Mouse (Mus musculus) heart, embryonic 14.5 days (tissue): ENCODE data around the gene Sema7a. TPM values are rescaled to one million over a fixed set of nuclear protein-coding genes. Genes with fewer than 3 reads are reported as not detected.

Experiments
- ATAC-seq: fragments of 200-750 bp; cut with Nextera tagmentation; 2 replicates; pipeline ENCODE4 v1.8.0; 2017; ENCODE audit warnings: low read depth, moderate TSS enrichment; ENCODE audit not compliant: insufficient number of reproducible peaks, insufficient read depth, low FRiP score
- H3K27ac ChIP-seq, 2 experiments: fragments of 200-500 bp in 1 of 2; fragments of 300-500 bp in 1 of 2; sonication (generic) in 1 of 2; replicated peaks in 1 of 2; 2 replicates each; pipeline ENCODE4 v1.5.1; 2012 to 2014; ENCODE audit warnings: low read depth in 2 of 2, low read length in 2 of 2, control low read depth in 1 of 2, mild to moderate bottlenecking in 1 of 2, mixed read lengths in 1 of 2; ENCODE audit not compliant: control insufficient read depth in 1 of 2, insufficient read depth in 1 of 2
- H3K27me3 ChIP-seq: fragments of 300-500 bp; sonication (generic); 2 replicates; pipeline ENCODE4 v1.6.1; 2014; ENCODE audit warnings: mild to moderate bottlenecking, low read length, control low read depth; ENCODE audit not compliant: control insufficient read depth, insufficient read depth
- H3K36me3 ChIP-seq: fragments of 300-500 bp; sonication (generic); 2 replicates; pipeline ENCODE4 v1.6.1; 2014; ENCODE audit warnings: mild to moderate bottlenecking, control low read depth, low read length, mixed read lengths; ENCODE audit not compliant: control insufficient read depth, insufficient read depth
- H3K4me1 ChIP-seq, 2 experiments: fragments of 200-500 bp in 1 of 2; fragments of 300-500 bp in 1 of 2; sonication (generic) in 1 of 2; 2 replicates each; pipeline ENCODE4 v1.6.1; 2012 to 2014; ENCODE audit warnings: low read length in 2 of 2, control low read depth in 1 of 2, mixed read lengths in 1 of 2; ENCODE audit not compliant: control insufficient read depth in 2 of 2, insufficient read depth in 2 of 2
- H3K4me2 ChIP-seq: fragments of 300-500 bp; sonication (generic); 2 replicates; pipeline ENCODE4 v1.6.1; 2014; ENCODE audit warnings: mild to moderate bottlenecking, low read length
- H3K4me3 ChIP-seq, 2 experiments: fragments of 200-500 bp in 1 of 2; fragments of 300-500 bp in 1 of 2; sonication (generic) in 1 of 2; 2 replicates each; pipeline ENCODE4 v1.5.1; 2012 to 2014; ENCODE audit warnings: low read length in 2 of 2, mild to moderate bottlenecking in 2 of 2, control low read depth in 1 of 2, low read depth in 1 of 2, moderate library complexity in 1 of 2; ENCODE audit not compliant: control insufficient read depth in 1 of 2, insufficient read depth in 1 of 2
- H3K9ac ChIP-seq: fragments of 300-500 bp; sonication (generic); 2 replicates; pipeline ENCODE4 v1.6.1; 2014; ENCODE audit warnings: mild to moderate bottlenecking, low read length
- H3K9me3 ChIP-seq: fragments of 300-500 bp; sonication (generic); 2 replicates; pipeline ENCODE4 v1.6.1; 2016; ENCODE audit warnings: low read length, control low read depth; ENCODE audit not compliant: control insufficient read depth
- whole genome bisulfite sequencing: fragments of 180-500 bp; shearing (Covaris S2); extraction: QIAGEN DNeasy Blood & Tissue Kit; methylation state at CpG from one replicate; pipeline ENCODE4 v1.1.7; 2014; 5-methylcytosine and 5-hydroxymethylcytosine counted together
- polyA plus RNA-seq: library from polyadenylated mRNA; unstranded; fragments of >200 nt; fragmentation: Nextera tagmentation; extraction: Ambion mirVana; gene quantifications from 2 replicates; pipeline ENCODE4 v1.2.1, GENCODE M21; 2014

Gene Sema7a
- polyA plus RNA-seq, 1 experiment from 2014 or later, result 0.70 TPM

DNA sequence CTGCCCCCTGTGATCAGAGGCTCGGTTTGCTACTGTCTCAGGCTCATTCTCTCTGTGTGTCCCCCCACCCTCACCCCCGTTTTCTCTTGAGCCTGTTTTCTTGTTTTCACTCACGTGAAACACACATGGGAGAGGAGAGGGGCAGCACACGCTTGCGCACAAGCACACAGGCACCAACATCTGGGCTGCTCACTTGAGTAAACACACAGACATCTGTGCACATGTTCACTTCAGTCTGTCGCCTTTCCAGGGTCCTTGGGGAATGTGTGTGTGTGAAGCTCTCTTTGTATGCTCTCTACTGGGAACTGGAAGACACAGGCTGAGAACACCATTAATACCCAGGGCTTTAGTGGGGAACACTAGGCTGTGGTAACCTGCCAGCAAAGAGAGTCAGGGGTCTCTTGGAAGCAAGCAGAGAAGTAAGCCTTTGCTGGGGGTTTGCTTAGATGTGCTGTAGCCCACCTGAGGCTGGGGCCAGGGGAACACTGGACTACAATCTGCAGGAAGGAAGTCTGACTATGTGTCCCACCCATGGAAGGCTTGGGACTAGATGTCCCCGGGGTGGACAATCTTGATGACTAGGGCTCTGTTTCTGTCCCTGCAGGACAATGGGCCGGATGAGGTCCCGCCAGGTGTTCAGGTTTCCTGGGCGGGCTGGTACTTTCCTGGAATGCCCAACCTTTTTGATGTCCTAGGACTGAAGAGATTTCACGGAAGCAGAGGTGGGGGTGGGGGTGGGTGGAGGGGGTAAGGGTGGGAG lies 30.0 kb downstream of the Sema7a start:
- WGBS, result 83% methylated on average over 11 of the region's 11 CpGs
- Histone ChIP-seq H3K9ac (no peak overlapping the region), H3K36me3 (no peaks in the 10 kb centered on the region), H3K27ac (no peak overlapping the region), H3K9me3 (no peaks in the 10 kb centered on the region), H3K4me1 (peaks cover 22 to 29% of the 10 kb centered on the region in 2 experiments), H3K4me2 (no peak overlapping the region), H3K27me3 (no peaks in the 10 kb centered on the region), H3K4me3 (no peak overlapping the region)
- no peak for ATAC-seq

DNA sequence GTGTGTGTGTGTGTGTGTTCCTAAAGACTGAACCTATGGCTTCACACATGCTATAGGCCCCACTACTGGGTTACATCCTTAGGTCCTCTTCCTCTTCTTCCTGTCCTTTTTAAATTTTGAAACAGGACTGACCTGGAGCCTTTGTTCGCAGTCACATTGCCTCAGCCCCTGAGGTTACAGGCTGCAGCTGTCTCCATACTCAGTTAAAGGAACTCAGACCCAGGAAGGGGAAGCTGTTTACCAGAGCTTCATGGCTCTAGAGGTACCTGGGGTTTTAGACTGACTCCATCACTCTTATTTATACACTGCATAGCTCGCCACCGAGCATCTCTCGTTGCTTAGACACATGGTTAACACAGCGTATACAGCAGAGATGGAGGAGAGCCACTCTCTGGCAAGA lies 31.5 kb downstream of the Sema7a start:
- H3K27me3 ChIP-seq, result no peaks in the 10 kb centered on the region
- no peak overlapping the region for H3K4me3 ChIP-seq
- no peak overlapping the region for H3K9ac ChIP-seq
- no peak for ATAC-seq
- no peaks in the 10 kb centered on the region for H3K36me3 ChIP-seq
- H3K27ac ChIP-seq, result no peak overlapping the region
- WGBS, result 90% methylated on average over 5 of the region's 5 CpGs
- H3K9me3 ChIP-seq, result no peaks in the 10 kb centered on the region
- H3K4me1 ChIP-seq, result peaks cover 22% of the 10 kb centered on the region in 2 experiments
- no peak overlapping the region for H3K4me2 ChIP-seq

- Histone ChIP-seq H3K4me2 (peak overlapping the region; percentile 23), H3K9ac (peak overlapping the region; percentile 8; the same call in 1 of the 2 replicates), H3K36me3 (no peaks in the 10 kb centered on the region), H3K4me3 (no peak overlapping the region), H3K4me1 (peaks cover 20% of the 10 kb centered on the region in 2 experiments), H3K9me3 (no peaks in the 10 kb centered on the region), H3K27me3 (no peaks in the 10 kb centered on the region), H3K27ac (peak overlapping the region in 1 of 2 experiments; percentile 47; a peak in 1 of 4 replicates)
- WGBS, result 47% methylated on average over 9 of the region's 9 CpGs
- ATAC-seq, result no peak
These were observed 32.3 kb downstream of the Sema7a start for GRCm38 (mm10) chr9:57972141-57972591.

- Histone ChIP-seq H3K27ac (peak overlapping the region in 1 of 2 experiments; percentile 47; a peak in 1 of 4 replicates), H3K9me3 (no peaks in the 10 kb centered on the region), H3K4me2 (peak overlapping the region; percentile 23; the same call in 1 of the 2 replicates), H3K9ac (no peak overlapping the region), H3K36me3 (no peaks in the 10 kb centered on the region), H3K4me1 (peaks cover 13% of the 10 kb centered on the region in 2 experiments), H3K27me3 (no peaks in the 10 kb centered on the region), H3K4me3 (no peak overlapping the region)
- WGBS, result 49% methylated on average over 9 of the region's 9 CpGs
- no peak for ATAC-seq
These were observed 33.0 kb downstream of the Sema7a start for GRCm38 (mm10) chr9:57972776-57973439.

DNA sequence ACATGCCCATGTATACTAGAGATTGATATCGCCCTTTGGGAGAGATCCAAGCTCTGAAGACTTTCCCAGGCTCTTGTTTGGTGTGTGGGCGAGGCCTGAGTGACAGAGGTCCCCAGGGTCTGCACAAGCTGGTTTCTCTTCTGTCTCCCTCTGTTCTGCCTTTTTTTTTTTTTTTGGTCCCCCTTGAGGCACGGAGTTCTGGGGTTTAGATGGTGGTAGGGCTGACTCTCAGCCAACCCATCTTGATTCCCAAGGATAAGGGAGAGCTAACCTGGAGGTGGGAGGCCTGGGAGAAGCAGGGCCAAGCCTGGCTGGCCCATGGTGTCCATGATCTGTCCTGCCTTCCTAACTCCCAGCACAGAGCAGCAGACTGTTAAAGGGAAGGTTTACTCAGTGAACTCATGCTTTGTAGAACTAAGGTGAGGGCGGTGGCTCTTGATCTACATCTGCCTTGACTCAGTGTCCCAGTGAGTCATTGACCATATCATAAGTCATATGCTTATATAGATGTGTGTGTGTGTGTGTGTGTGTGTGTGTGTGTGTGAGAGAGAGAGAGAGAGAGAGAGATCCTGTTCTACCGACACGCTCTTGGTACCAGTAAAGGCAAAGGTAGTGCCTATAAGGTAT lies 33.6 kb downstream of the Sema7a start:
- ATAC-seq, result no peak
- Histone ChIP-seq H3K4me1 (peaks cover 12% of the 10 kb centered on the region in 2 experiments), H3K27ac (no peak overlapping the region), H3K9me3 (no peaks in the 10 kb centered on the region), H3K27me3 (no peaks in the 10 kb centered on the region), H3K4me3 (no peak overlapping the region), H3K9ac (no peak overlapping the region), H3K4me2 (no peak overlapping the region), H3K36me3 (no peaks in the 10 kb centered on the region)
- WGBS, result 79% methylated on average over 6 of the region's 6 CpGs

DNA sequence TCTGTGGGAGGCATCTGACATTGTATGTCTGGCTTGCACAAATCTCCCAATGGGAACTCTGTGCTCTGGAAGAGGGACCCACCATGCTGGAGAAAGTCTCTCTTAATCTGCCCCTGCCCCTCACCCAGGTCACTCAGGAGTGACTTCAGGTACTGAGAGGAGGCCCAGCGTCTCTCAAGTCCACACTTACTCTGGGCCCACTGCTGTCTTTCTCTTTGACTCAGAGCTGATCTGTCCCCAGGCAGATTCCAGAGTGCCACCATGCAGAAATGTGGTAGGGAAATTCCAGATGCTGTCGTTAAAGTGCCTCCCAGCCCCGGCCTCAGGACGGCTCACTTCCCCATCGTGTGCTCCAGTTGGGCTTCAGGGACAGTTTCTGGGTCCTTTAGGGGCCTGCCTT lies 34.3 kb downstream of the Sema7a start:
- Histone ChIP-seq H3K4me3 (no peak overlapping the region), H3K36me3 (no peaks in the 10 kb centered on the region), H3K9me3 (no peaks in the 10 kb centered on the region), H3K9ac (no peak overlapping the region), H3K4me2 (no peak overlapping the region), H3K4me1 (peaks cover 12% of the 10 kb centered on the region in 2 experiments), H3K27me3 (no peaks in the 10 kb centered on the region), H3K27ac (no peak overlapping the region)
- ATAC-seq, result no peak
- WGBS, result 49% methylated on average over 5 of the region's 5 CpGs

DNA sequence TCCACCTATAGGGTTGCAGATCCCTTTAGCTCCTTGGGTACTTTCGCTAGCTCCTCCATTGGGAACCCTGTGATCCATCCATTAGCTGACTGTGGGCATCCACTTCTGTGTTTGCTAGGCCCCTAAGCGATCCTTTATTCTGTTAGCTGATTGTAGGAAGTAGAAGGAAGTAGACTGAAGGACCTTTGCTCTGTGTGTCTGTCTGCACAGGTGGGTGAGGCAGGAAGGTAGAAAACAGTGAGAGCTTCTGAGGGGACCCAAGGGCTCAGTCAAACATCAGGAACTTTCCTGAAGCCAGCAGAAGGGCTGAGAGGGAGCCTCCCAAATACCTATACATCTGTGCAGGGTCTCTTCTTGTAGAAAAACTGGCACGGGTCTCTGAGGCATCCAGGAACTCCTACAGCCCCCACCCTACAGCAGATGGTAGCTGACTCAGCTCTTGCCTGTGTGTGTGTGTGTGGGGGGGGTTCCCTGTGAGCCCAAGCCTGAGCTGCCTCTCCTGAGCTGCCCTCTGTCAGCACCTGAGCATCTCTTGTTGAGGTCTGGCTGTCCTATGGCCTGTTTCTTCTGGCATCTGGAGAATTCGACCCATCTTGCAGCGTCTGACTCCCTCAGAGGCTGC lies 35.4 kb downstream of the Sema7a start:
- Histone ChIP-seq H3K9ac (no peak overlapping the region), H3K27ac (no peak overlapping the region), H3K4me1 (peaks cover 12% of the 10 kb centered on the region in 2 experiments), H3K4me2 (no peak overlapping the region), H3K36me3 (no peaks in the 10 kb centered on the region), H3K27me3 (no peaks in the 10 kb centered on the region), H3K9me3 (no peaks in the 10 kb centered on the region), H3K4me3 (no peak overlapping the region)
- no peak for ATAC-seq
- WGBS, result 67% methylated on average over 5 of the region's 5 CpGs
